Mouse (Mus musculus): ENCODE measurements around the gene Gm49486.

DNA sequence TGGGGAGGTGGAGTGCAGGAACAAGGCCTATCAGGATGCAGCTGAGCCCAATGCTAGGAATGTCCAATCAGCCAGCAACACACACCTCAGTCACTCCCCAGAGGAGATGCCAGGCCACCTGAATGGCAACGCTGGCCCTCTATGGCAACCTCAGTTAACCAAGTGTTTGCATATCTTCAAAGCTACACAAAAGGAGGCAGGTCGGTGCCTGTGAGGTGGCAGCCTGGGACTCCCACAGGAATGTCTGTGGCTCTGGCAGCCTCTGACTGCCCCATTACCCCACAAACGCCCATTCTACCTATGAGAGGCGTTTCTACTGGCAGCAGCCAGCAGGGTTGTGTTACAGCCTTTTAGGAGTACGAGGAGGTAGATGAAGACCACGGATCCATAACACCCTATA lies 69.4 kb downstream of the Gm49486 start:
- no peak for TF ChIP-seq CTCF (IDR thresholded peaks at IDR 0.05; ENCODE audit: low read depth, low read length)
- no peak for TF ChIP-seq GATA2 (IDR thresholded peaks at IDR 0.05; ENCODE audit: borderline replicate concordance, low read depth, low read length)
- TF ChIP-seq GATA1 (IDR thresholded peaks at IDR 0.05; ENCODE audit: borderline replicate concordance, low read length), result no peak

Data from G1E (cell line).